Mouse (Mus musculus) lung, postnatal 14 days (tissue): Measurements from ENCODE around the gene Nup210l.
"Not testable (repeated sequence)": the region's sequence is repeated elsewhere in the genome, so short reads cannot be mapped to it uniquely, and the experiment has no call there.

ENCODE experiments used
- DNase-seq: peaks from one replicate; pipeline ENCODE4 v3.0.0; 2021

The Nup210l gene

GRCm38 (mm10) chr3:90231075-90231474 is 127.1 kb downstream of the Nup210l start:
- DNase-seq: no peak

GRCm38 (mm10) chr3:90231507-90232333 is 127.8 kb downstream of the Nup210l start, which contains the start of gene Jtb:
Jtb (plus strand) TSS chr3:90231597.
- DNase-seq: peak; percentile 93

GRCm38 (mm10) chr3:90241251-90241650 is 137.3 kb downstream of the Nup210l start:
- no peak for DNase-seq

- no peak for DNase-seq
Observed at GRCm38 (mm10) chr3:90241669-90242358, 137.9 kb downstream of the Nup210l start.

DNA sequence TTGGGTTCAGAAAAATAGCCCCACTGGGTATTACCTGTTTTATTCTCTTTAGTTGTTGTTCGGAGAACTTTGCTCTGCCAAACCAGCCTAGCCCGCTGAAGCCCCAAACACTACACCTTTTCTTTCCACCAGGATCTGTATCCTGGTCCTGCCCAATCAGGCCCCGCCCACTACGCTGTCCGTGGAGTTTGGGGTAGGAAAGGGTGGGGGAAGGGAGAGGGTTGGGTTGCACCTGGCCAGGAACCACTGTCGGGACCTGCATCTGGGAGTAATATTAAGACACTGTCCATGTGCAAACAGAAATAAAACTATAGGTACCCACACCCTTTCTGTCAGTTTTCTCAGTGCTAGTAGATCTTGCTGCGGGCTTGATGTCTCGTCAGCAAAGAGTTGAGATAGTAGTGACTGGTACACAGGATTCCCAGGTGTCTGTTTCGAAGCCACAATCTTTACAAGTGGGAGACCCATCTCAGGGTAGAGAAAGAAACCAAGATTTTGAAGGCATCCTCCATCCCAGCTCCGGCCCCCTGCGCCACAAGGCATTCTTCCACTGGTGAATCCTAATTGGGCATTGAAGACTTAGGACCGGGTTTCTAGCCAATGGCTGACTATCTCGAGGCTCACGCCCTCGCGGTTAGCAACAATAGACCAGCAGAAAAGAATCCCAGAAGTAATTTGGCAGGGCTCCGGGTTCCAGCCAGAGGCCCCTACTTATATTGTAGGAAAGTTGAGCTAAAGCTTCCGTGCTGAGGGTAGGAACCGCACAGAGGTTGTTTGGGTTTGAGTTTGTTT is 139.2 kb downstream of the Nup210l start, which contains the start of gene Creb3l4:
TSS of gene Creb3l4 (minus strand) at position 529 of the 792 bp plus-strand sequence.
- peak; percentile 51 for DNase-seq

DNA sequence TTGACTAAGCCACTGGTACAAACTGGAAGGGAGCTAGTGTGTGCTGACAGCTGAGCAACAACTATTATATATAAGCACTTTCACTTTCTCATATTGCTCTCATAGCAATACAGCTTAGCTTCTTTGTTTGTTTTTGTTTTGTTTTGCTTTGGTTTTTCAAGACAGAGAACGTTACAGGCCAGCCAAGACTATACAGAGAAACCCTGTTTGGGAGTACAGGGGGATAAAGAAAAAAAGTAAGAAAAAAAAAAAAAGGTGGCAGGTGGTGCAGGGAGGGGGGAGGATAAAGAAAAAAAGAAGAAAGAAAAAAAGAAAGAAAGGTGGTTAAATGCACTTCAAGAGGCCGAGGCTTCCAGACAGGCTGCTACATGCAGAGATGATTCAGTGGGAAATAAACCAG is 141.5 kb downstream of the Nup210l start:
- DNase-seq: no peak

DNA sequence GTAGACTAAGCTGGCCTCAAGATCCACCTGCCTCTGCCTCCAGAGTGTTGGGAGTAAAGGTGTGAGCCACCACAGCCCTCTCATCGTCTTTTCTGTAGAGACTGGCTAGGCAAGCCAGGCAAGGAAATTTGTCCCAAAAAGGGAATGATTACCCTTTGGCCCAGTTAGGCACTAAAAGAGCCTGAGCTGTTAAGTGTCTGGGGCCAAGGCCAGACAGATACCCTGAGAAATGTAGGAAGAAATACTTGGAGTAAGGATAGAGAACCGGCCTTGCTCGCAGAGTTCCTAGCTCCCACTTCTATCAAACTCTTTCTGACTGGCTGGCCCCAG is 143.7 kb downstream of the Nup210l start:
- no peak for DNase-seq

DNA sequence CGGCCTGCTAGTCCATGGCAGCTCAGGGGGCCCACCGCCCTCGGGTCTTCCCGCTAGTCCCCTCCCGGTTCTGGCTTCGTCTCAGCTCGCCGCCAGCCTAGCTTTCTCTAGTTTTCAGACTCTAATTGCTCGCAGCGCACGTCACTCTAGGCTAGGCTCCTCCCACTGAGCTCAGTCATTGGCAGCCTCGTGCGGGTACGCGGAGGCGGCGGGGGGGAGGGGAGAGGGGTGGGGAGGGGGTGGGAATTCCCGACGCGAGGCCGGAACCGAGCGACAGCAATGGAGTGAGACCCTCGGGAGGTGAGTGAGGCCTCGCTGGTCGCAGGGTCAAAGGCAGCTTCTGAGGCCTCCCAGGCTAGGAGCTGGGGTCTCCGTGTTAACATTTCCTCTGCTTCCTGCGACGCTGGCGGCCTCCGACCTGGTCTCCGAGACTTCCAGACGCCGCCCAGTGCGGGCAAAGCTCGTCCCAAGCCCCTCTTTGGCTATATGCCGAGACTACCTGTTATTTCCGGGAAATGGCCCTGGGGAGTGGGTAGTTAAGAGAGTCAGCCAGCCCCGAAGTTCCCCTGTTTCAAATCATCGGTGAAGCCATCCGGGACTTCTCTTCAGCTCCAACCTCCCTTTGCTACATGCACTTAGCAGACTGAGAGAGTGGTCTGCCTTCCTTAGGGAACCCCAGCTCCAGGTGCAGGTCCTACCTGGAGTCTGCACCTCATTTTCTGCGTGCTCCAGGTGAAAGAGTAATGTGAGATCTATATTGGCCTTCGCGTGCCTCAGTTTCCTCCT is 144.2 kb downstream of the Nup210l start, which contains the start of gene Slc39a1:
TSS of gene Slc39a1 (plus strand) at position 213 of the 786 bp plus-strand sequence.
- peak; percentile 94 for DNase-seq

DNA sequence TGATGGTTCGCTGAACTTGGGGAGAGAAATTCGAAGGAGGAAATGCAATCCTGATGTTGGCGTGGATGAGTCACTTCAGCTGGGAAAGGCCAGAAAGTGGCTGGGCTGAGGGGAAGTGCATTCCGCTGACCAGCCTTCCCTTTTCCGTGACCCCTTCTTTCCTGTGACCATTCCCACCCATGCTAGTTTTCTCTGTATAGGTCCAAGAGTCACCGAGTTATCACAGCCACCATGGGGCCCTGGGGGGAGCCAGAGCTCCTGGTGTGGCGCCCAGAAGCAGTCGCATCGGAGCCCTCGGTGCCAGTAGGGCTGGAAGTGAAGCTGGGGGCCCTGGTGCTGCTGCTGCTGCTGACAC is 144.8 kb downstream of the Nup210l start:
- DNase-seq: peak; percentile 36

GRCm38 (mm10) chr3:90250791-90251190 is 146.9 kb downstream of the Nup210l start:
- DNase-seq: no peak

DNA sequence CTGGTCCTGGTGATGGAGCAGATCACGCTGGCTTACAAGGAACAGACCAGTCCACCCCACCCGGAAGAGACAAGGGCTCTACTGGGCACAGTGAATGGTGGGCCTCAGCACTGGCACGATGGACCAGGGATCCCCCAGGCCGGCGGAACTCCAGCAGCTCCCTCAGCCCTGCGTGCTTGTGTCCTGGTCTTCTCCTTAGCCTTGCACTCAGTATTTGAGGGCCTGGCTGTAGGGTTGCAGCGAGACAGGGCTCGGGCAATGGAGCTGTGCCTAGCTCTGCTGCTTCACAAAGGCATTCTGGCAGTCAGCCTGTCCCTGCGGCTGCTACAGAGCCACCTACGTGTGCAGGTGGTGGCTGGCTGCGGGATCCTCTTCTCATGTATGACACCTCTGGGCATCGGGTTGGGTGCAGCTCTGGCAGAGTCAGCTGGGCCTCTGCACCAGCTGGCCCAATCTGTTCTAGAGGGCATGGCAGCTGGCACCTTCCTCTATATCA is 147.8 kb downstream of the Nup210l start:
- not testable (repeated sequence) for DNase-seq

- not testable (repeated sequence) for DNase-seq
Observed at GRCm38 (mm10) chr3:90252659-90253058, 148.7 kb downstream of the Nup210l start.

DNA sequence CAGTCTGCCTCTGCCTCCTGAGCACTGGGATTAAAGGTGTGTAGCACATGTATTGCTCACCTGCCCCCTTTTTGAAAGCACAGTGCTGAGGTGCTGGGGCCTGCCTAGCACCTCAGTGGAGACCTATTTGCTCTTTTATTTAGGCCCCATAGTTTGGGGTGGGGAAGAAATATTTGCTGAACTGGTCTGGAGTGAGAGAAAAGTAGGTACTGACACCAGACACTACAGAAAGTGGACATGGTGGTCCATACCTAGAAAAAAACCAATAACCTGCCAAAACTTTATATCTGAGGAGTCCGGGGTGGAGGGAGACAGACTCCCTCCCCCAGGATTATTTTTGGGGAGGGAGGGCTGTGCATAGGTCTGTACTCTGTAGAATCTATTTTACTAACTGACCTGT is 149.2 kb downstream of the Nup210l start:
- not testable (repeated sequence) for DNase-seq

DNA sequence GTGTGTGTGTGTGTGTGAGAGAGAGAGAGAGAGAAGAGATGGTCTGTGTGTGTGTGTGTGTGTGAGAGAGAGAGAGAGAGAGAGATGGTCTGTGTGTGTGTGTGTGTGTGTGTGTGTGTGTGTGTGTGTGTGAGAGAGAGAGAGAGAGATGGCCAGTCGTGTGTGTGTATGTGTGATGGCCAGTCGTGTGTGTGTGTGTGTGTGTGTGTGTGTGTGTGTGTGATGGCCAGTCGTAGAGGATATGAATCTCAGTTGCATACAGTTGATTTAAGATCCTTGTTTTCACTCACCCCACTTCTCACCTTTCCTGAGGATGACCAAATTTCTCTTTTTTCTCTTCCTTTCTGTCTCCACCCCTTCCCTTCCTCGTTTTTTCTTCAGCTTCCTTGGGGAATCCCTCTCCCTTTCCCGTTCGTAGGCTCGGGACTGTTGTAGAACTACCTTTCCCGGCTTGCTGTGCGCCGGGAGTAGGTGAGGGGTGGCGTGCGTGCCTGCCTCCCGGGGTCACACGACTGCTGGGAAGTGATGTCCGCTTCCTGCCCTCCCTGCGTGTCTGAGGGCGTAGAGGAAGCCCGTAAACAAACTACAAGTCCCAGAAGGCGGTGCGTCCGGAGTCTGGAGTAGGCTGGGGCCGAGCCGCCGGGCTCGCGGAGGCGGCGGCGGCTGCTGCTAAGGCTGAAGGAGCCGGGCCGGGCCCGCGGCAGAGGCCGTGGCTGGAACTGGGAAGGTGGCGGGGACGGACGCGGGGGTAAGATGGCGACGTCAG is 149.9 kb downstream of the Nup210l start, which contains the start of gene Crtc2:
TSS of gene Crtc2 (plus strand) at position 511 of the 766 bp plus-strand sequence.
- DNase-seq: peak; percentile 95

GRCm38 (mm10) chr3:90254419-90255193 is 150.7 kb downstream of the Nup210l start:
- DNase-seq: no peak

GRCm38 (mm10) chr3:90255194-90255565 is 151.2 kb downstream of the Nup210l start:
- no peak for DNase-seq

GRCm38 (mm10) chr3:90255784-90256353 is 151.9 kb downstream of the Nup210l start:
- no peak for DNase-seq

- DNase-seq: no peak
Observed at GRCm38 (mm10) chr3:90256731-90257530, 153.0 kb downstream of the Nup210l start.

DNA sequence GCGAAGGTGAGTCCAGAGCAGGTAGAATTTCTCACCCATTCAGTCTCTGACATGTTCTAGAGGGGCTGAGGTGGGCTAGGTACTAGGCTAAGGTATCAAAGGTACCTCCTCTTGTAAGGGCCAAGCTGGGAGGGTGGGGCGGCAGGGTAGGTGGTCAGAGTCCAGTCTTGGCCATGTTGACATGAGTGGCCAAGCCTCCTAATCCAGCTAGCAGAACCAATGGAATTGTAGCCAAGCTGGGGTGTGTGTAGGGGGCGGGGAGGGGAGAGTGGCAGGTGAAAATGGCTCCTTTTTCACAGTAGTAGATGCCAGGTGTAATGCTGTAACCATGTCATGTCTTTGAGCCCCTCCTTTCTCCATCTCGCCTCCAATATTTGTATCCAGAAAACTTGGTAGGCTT is 154.6 kb downstream of the Nup210l start:
- no peak for DNase-seq
